Mouse (Mus musculus) ES-Bruce4 (cell line): Measurements from ENCODE around the gene Gzma. TPM values are rescaled to one million over a fixed set of nuclear protein-coding genes. Genes with fewer than 3 reads are reported as not detected.

Experiments
- H3K27ac ChIP-seq: 2 replicates; pipeline ENCODE4 v1.5.1; 2012; ENCODE audit warnings: low read length, inconsistent platforms; ENCODE audit not compliant: insufficient read depth
- H3K27me3 ChIP-seq: 2 replicates; pipeline ENCODE4 v1.6.1; 2012; ENCODE audit warnings: mild to moderate bottlenecking, low read length, inconsistent platforms; ENCODE audit not compliant: control insufficient read depth, poor library complexity, insufficient read depth, severe bottlenecking
- H3K36me3 ChIP-seq: 2 replicates; pipeline ENCODE4 v1.6.1; 2012; ENCODE audit warnings: inconsistent platforms, mild to moderate bottlenecking, low read length, moderate library complexity; ENCODE audit not compliant: control insufficient read depth, poor library complexity, insufficient read depth, severe bottlenecking
- H3K4me1 ChIP-seq: one replicate; pipeline ENCODE4 v1.8.1; 2011; ENCODE audit warnings: low read length; ENCODE audit not compliant: control insufficient read depth, insufficient read depth
- H3K4me3 ChIP-seq: 2 replicates; pipeline ENCODE4 v1.5.1; 2011; ENCODE audit warnings: low read depth, mild to moderate bottlenecking, low read length
- H3K9ac ChIP-seq: 2 replicates; pipeline ENCODE4 v1.6.1; 2012; ENCODE audit warnings: low read depth, mild to moderate bottlenecking, inconsistent platforms; ENCODE audit not compliant: poor library complexity, severe bottlenecking
- H3K9me3 ChIP-seq: replicated peaks from 2 replicates; pipeline ENCODE4 v1.6.1; 2012; ENCODE audit warnings: mild to moderate bottlenecking, low read length, inconsistent platforms; ENCODE audit not compliant: control insufficient read depth, poor library complexity, insufficient read depth, severe bottlenecking
- CTCF ChIP-seq: IDR thresholded peaks from one replicate; pipeline ENCODE4 v1.8.1; 2011; ENCODE audit warnings: low read depth, low read length
- EP300 ChIP-seq: IDR thresholded peaks from 2 replicates; pipeline ENCODE4 v1.6.1; 2011; ENCODE audit warnings: low read depth, low read length; ENCODE audit not compliant: insufficient read depth
- POLR2A ChIP-seq: IDR thresholded peaks from one replicate; pipeline ENCODE4 v1.8.1; 2011; ENCODE audit warnings: low read length; ENCODE audit not compliant: insufficient read depth
- polyA plus RNA-seq: library from polyadenylated mRNA; stranded (reverse); fragments of >200 nt; gene quantifications from 2 replicates; pipeline ENCODE4 v1.2.4, GENCODE M21; 2011; ENCODE audit warnings: low read depth; ENCODE audit not compliant: missing spikeins, insufficient read depth, insufficient read length

Gene Gzma
- polyA plus RNA-seq, 1 experiment = not detected

GRCm38 (mm10) chr13:113087226-113088017 lies 13.4 kb downstream of the Gzma start:
- H3K4me3 ChIP-seq = no peak overlapping the region
- H3K27ac ChIP-seq = no peak overlapping the region
- H3K4me1 ChIP-seq = no peaks in the 10 kb centered on the region
- H3K9ac ChIP-seq = no peak overlapping the region
- no peaks in the 10 kb centered on the region for H3K27me3 ChIP-seq
- no peaks in the 10 kb centered on the region for H3K36me3 ChIP-seq
- H3K9me3 ChIP-seq = no peaks in the 10 kb centered on the region
- TF ChIP-seq POLR2A = no peak
- no peak for TF ChIP-seq EP300

- Histone ChIP-seq H3K4me3 (no peak overlapping the region), H3K9me3 (no peaks in the 10 kb centered on the region), H3K4me1 (no peaks in the 10 kb centered on the region), H3K36me3 (no peaks in the 10 kb centered on the region), H3K27me3 (no peaks in the 10 kb centered on the region), H3K9ac (no peak overlapping the region), H3K27ac (no peak overlapping the region)
- TF ChIP-seq POLR2A = no peak
- TF ChIP-seq EP300 = no peak
- no peak for TF ChIP-seq CTCF
Observed at GRCm38 (mm10) chr13:113084732-113085131, 16.0 kb downstream of the Gzma start.

- Histone ChIP-seq H3K27me3 (no peaks in the 10 kb centered on the region), H3K9me3 (no peaks in the 10 kb centered on the region), H3K4me3 (no peak overlapping the region), H3K27ac (no peak overlapping the region), H3K9ac (no peak overlapping the region), H3K36me3 (no peaks in the 10 kb centered on the region), H3K4me1 (no peaks in the 10 kb centered on the region)
- TF ChIP-seq POLR2A (no peak), CTCF (no peak), EP300 (no peak)
Observed at GRCm38 (mm10) chr13:113082101-113082500, 18.7 kb downstream of the Gzma start.

- TF ChIP-seq EP300 (no peak), CTCF (no peak)
- H3K9me3 ChIP-seq = no peaks in the 10 kb centered on the region
- H3K27ac ChIP-seq = no peak overlapping the region
- no peaks in the 10 kb centered on the region for H3K4me1 ChIP-seq
- no peaks in the 10 kb centered on the region for H3K27me3 ChIP-seq
- H3K9ac ChIP-seq = no peak overlapping the region
- no peak overlapping the region for H3K4me3 ChIP-seq
- no peaks in the 10 kb centered on the region for H3K36me3 ChIP-seq
Observed at GRCm38 (mm10) chr13:113079021-113079420, 21.8 kb downstream of the Gzma start.

GRCm38 (mm10) chr13:113064542-113064941 lies 36.2 kb downstream of the Gzma start:
- H3K4me1 ChIP-seq = no peaks in the 10 kb centered on the region
- H3K4me3 ChIP-seq = no peak overlapping the region
- no peak overlapping the region for H3K27ac ChIP-seq
- no peak overlapping the region for H3K9ac ChIP-seq
- H3K9me3 ChIP-seq = no peaks in the 10 kb centered on the region
- TF ChIP-seq EP300 = no peak
- no peak for TF ChIP-seq CTCF
- TF ChIP-seq POLR2A = no peak
- H3K36me3 ChIP-seq = no peaks in the 10 kb centered on the region
- H3K27me3 ChIP-seq = no peaks in the 10 kb centered on the region

GRCm38 (mm10) chr13:113061746-113062145 lies 39.0 kb downstream of the Gzma start:
- Histone ChIP-seq H3K4me1 (no peaks in the 10 kb centered on the region), H3K36me3 (no peaks in the 10 kb centered on the region), H3K4me3 (no peak overlapping the region), H3K27ac (no peak overlapping the region), H3K9me3 (no peaks in the 10 kb centered on the region), H3K9ac (no peak overlapping the region), H3K27me3 (no peaks in the 10 kb centered on the region)
- TF ChIP-seq POLR2A = no peak
- TF ChIP-seq EP300 = no peak
- TF ChIP-seq CTCF = no peak
